Mouse (Mus musculus) T-helper 17 cell (primary cell): ENCODE results near the gene Notch2.

Experiments used
- in situ Hi-C, 2 experiments: fragments of 300-600 bp; cut with MboI, MseI; formaldehyde crosslinking; loops; 1 replicate in 1 of 2; 2 replicates in 1 of 2; pipeline ENCODE4 v1.15.1; 2025; ENCODE audit warnings: high pct_unique_total_duplicates in 2 of 2

The Notch2 gene

GRCm38 (mm10) chr3:98013401-98014281 lies at the start of gene Notch2:
TSS of gene Notch2 (plus strand) at chr3:98013527.
- in situ Hi-C loops: loop anchor here in 1 of 2 experiments (5.0 to 25.0 kb wide), 2 partner anchors 81 to 1124 kb away; partner anchors contain the start of gene Wars2

- in situ Hi-C loops: loop anchor here in 1 of 2 experiments (5.0 to 10.0 kb wide), 2 partner anchors 33 to 970 kb away; no protein-coding TSS in a partner anchor
These were observed 48.4 kb upstream of the Notch2 start for GRCm38 (mm10) chr3:97964878-97965353.

GRCm38 (mm10) chr3:97967627-97968026 lies 45.7 kb upstream of the Notch2 start:
- in situ Hi-C loops: loop anchor here in 1 of 2 experiments (5.0 to 10.0 kb wide), 2 partner anchors 35 to 973 kb away; no protein-coding TSS in a partner anchor

GRCm38 (mm10) chr3:97968191-97968590 lies 45.1 kb upstream of the Notch2 start:
- in situ Hi-C loops: loop anchor here in 1 of 2 experiments (5.0 to 10.0 kb wide), 2 partner anchors 36 to 973 kb away; no protein-coding TSS in a partner anchor

GRCm38 (mm10) chr3:97969019-97969418 lies 44.3 kb upstream of the Notch2 start:
- in situ Hi-C loops: loop anchor here in 1 of 2 experiments (5.0 to 10.0 kb wide), 2 partner anchors 37 to 974 kb away; no protein-coding TSS in a partner anchor

GRCm38 (mm10) chr3:97971117-97971516 lies 42.2 kb upstream of the Notch2 start:
- in situ Hi-C loops: no loop called here

- in situ Hi-C loops: no loop called here
These were observed 41.1 kb upstream of the Notch2 start for GRCm38 (mm10) chr3:97972200-97972599.

- in situ Hi-C loops: no loop called here
These were observed 40.6 kb upstream of the Notch2 start for GRCm38 (mm10) chr3:97972707-97973106.

- in situ Hi-C loops: no loop called here
These were observed 40.0 kb upstream of the Notch2 start for GRCm38 (mm10) chr3:97973306-97973705.

GRCm38 (mm10) chr3:97974197-97974770 lies 39.0 kb upstream of the Notch2 start:
- in situ Hi-C loops: no loop called here

GRCm38 (mm10) chr3:97976706-97977105 lies 36.6 kb upstream of the Notch2 start:
- in situ Hi-C loops: no loop called here

GRCm38 (mm10) chr3:97978710-97979109 lies 34.6 kb upstream of the Notch2 start:
- in situ Hi-C loops: no loop called here

GRCm38 (mm10) chr3:97980683-97981327 lies 32.5 kb upstream of the Notch2 start:
- in situ Hi-C loops: loop anchor here in 1 of 2 experiments (10.0 kb wide), 1 partner anchor 496 kb away; no protein-coding TSS in a partner anchor

- in situ Hi-C loops: loop anchor here in 1 of 2 experiments (10.0 kb wide), 1 partner anchor 497 kb away; no protein-coding TSS in a partner anchor
These were observed 31.9 kb upstream of the Notch2 start for GRCm38 (mm10) chr3:97981376-97981906.

GRCm38 (mm10) chr3:97984870-97985506 lies 28.3 kb upstream of the Notch2 start:
- in situ Hi-C loops: loop anchor here in 1 of 2 experiments (10.0 kb wide), 1 partner anchor 500 kb away; no protein-coding TSS in a partner anchor

- in situ Hi-C loops: loop anchor here in 1 of 2 experiments (10.0 kb wide), 1 partner anchor 501 kb away; no protein-coding TSS in a partner anchor
These were observed 27.6 kb upstream of the Notch2 start for GRCm38 (mm10) chr3:97985691-97986090.

- in situ Hi-C loops: loop anchor here in 1 of 2 experiments (10.0 kb wide), 1 partner anchor 502 kb away; no protein-coding TSS in a partner anchor
These were observed 26.2 kb upstream of the Notch2 start for GRCm38 (mm10) chr3:97987153-97987552.

GRCm38 (mm10) chr3:97988756-97989155 lies 24.6 kb upstream of the Notch2 start:
- in situ Hi-C loops: loop anchor here in 1 of 2 experiments (10.0 kb wide), 1 partner anchor 504 kb away; no protein-coding TSS in a partner anchor

- in situ Hi-C loops: no loop called here
These were observed 22.8 kb upstream of the Notch2 start for GRCm38 (mm10) chr3:97990576-97990975.

GRCm38 (mm10) chr3:97992289-97992688 lies 21.0 kb upstream of the Notch2 start:
- in situ Hi-C loops: no loop called here
